Mouse (Mus musculus) spleen, postnatal 10 days (tissue): ENCODE data around the gene Rapgef3.
A peak's percentile ranks its signal among the peaks of the same experiment; 100 is the strongest.

Source experiments
- DNase-seq, 2 experiments: peaks; one replicate each; pipeline ENCODE4 v3.0.0; 2021 to 2022; ENCODE audit warnings: low spot score in 2 of 2

The Rapgef3 gene

GRCm38 (mm10) chr15:97746748-97747147 is 21.0 kb downstream of the Rapgef3 start:
- DNase-seq = no peak

DNA sequence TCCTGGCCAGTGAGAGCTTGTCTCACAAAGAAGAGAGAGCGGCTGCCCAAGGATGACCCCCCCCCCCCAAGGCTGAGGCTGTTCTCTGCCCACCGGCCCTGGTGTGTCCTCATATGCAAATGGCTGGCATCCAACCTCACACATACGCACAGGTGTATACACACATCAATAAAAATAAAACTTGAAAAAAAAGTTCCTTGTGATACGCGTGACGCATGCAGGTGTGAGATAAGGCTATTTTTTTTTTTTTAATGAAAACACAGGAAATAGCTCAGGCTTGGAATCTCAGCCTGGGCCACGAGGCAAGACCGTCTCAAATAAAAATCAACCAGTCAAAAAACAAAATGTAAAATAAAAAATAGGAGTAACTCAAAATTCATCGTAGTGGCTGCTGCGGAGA is 21.5 kb downstream of the Rapgef3 start:
- no peak for DNase-seq

GRCm38 (mm10) chr15:97745331-97745730 is 22.4 kb downstream of the Rapgef3 start:
- DNase-seq = no peak

DNA sequence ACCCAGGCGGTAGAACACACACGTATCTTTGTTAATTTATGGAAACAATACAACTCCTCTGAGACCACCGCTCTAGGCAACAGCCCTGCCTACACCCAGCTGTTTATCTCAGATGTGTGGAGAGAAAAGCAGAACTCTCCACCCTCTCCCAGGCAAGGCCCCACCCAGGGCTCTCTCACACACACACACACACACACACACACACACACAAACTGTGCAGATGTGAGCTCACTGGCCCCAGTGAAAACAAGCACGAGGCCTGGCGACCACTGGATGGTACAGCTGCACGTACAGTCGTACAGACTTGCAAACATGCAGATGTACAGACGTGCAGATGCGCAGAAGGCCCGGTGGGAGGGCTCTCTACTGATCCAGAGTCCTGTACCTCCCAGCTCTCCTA is 22.8 kb downstream of the Rapgef3 start:
- peak in 1 of 2 experiments; percentile 76 for DNase-seq

GRCm38 (mm10) chr15:97743961-97744525 is 23.7 kb downstream of the Rapgef3 start:
- no peak for DNase-seq

GRCm38 (mm10) chr15:97743210-97743609 is 24.6 kb downstream of the Rapgef3 start:
- DNase-seq = no peak

GRCm38 (mm10) chr15:97742600-97742999 is 25.2 kb downstream of the Rapgef3 start:
- no peak for DNase-seq

DNA sequence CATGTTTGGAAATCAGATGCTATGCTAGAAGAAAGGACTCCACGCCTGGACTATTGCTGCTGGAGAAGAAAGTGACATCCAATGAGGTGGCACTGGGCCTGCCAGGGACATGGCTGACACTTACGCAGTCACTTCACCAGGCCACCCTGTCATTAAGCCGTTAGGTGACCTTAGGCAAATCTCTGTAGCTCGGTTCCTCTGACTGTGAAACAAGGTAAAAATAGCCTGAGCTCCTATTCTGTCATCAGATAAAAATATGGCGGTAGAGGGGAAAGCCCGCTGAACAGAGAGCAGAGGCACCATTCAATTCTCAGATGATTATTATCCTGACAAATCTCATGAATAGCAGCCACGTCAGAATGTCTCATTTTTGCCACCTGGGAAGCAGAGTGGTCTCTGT is 25.7 kb downstream of the Rapgef3 start:
- no peak for DNase-seq

GRCm38 (mm10) chr15:97741662-97742061 is 26.1 kb downstream of the Rapgef3 start:
- no peak for DNase-seq

- DNase-seq = no peak
These were observed 27.5 kb downstream of the Rapgef3 start for GRCm38 (mm10) chr15:97740283-97740732.

DNA sequence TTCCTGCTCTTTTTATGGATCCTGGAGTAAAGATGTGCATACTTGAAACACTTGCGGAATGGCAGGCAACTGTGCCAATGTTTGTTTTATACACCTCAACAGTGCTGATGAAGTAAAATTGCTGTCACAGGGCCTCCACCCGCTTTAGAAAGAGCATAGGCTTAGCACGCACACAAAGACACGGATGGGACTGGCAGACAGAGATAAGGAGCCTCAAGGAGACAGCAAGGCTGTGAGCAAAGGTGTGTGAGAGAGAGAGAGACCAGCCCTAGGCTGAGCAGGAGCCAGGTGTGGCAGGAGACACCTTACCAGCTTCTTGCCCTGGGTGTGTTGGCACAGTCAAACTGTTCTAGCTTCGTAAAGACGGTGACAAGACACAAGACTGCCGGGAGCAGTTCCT is 28.8 kb downstream of the Rapgef3 start:
- no peak for DNase-seq

DNA sequence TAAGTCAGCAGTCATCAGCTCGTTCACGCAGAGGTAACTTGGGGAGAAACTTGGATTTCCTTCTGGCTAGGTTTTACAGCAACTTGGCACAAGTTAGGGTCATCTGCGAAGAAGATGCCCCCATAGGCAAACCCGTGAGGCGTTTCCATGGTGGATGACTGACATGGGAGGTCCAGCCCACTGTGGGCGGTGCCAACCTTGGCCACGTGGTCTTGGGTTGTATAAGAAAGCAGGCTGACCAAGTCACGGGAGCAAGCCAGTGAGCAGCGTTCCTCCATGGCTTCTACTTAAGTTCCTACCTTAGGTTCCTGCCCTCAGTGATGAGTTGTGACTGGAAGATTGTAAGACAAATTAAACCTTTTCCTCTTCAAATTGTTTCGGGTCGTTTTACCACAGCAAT is 35.8 kb downstream of the Rapgef3 start:
- no peak for DNase-seq

GRCm38 (mm10) chr15:97731111-97731510 is 36.7 kb downstream of the Rapgef3 start, which contains the start of gene Endou:
Endou (minus strand) TSS chr15:97731339.
- DNase-seq = no peak

GRCm38 (mm10) chr15:97730365-97730764 is 37.4 kb downstream of the Rapgef3 start:
- DNase-seq = no peak

GRCm38 (mm10) chr15:97728804-97729203 is 39.0 kb downstream of the Rapgef3 start:
- DNase-seq = no peak

DNA sequence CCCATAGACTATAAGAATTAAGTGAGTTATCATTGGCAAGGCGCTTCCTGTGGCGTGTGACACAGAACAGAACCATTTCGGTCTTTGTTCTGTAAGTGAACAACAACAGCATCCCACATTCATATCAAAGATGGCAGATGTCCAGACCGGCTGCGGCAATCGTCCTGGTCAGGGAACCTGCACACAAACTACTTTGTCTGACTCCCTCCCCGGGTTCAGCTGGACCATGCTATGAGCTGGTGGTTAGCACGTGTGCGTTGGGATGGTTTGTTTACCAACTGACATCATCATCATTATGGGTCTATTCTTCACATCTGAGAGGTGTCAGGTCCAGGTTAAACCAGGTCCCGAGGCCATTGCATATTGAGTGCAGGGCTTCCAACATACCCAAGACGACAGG is 39.4 kb downstream of the Rapgef3 start:
- no peak for DNase-seq

DNA sequence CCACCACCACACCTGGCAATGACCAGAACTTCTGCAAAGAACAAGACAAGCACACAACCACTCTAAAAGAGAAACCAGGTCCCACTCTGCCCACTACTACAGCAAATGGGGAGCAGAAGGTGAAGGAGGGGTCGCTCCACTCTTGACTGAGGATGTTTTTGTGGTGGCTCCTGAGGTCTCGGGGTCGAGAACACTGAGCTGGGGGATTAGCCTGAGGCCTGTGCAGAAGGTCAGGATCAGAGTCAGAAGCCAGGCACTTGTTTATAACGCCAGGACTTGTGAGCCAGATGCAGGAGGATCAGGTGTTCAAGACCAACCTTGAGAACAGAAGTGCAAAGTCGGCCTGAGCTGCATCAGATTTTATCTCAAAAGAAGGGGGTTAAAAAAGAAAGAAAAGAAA is 40.3 kb downstream of the Rapgef3 start:
- DNase-seq = no peak

- no peak for DNase-seq
These were observed 40.7 kb downstream of the Rapgef3 start for GRCm38 (mm10) chr15:97727048-97727447.

- DNase-seq = no peak
These were observed 41.5 kb downstream of the Rapgef3 start for GRCm38 (mm10) chr15:97726310-97726709.

- no peak for DNase-seq
These were observed 42.5 kb downstream of the Rapgef3 start for GRCm38 (mm10) chr15:97725198-97725785.

DNA sequence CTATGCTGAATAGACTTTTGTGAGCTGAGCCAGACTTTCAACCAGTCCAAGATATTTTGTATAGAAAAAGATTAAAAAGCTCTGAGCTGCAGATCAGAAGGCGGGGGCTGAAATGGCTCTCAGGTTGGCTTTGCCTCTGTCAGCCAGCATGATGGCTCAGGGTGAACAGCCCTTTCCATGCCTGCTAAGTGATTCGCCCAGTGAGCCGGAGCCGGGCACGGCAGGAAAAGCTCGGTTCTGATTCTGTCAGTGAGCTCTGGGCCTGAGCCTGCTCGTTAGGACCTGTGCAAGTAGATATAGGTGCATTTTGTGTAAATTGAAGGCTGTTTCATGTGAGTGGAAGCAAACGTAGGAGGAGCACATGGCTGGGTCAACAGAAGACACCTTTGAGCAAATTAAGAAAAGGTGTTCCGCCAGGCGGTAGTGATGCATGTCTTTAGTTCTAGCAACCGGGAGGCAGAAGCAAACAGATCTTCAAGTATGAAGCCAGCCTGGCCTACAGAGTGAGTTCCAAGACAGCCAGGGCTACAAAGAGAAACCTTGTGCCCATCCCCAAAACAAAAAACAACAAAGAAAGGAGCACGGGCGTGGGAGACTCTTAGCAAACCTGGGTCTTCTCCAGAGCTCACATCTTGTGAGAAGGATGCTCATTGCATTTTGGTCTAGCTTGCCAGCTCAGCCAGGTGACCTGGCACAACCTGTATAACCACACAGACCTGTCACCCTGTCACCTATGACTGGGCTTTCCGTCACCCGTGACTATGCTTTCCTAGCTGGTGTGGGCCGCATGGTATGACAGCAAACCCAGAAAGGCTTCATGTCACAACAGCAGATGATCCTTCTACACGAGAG is 43.2 kb downstream of the Rapgef3 start:
- no peak for DNase-seq

DNA sequence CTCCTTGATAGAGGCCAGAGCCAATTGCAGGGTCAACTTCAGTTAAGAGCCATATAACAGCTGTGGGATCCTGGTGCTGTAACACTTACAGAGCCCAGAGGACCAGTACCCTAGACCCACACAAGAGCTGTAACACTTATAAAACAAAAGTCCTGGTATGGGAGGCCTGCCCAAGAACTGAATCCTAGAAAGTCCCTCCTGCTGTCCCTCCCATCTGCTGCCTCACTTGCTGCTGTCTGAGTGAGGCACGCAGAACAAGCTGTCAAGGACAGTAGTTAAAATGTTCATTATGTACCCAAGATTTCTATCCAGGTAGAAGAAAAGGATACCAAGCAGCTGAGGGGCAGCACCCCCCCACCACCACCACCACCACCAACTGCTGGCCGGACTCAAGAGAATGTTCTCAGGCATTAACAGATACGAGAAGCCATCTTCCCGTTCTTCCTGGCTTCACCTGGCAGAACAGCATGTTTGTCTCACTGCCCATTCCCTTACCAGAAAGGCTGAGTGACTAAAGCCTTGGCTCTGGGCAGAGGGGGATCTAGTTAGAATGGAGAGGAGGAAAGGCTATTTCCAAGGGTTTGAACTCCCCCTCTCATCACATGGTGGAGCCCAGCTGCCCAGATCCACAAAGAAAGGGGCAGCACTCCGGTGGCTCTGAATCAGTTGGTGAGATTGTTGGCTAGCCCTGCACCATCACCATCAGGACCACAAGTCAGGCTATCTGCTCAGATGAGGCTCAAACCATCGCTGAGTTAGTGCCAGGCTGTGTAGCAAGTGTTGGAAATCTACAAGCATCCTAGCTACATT is 44.0 kb downstream of the Rapgef3 start:
- DNase-seq = no peak
